Mouse (Mus musculus): ENCODE results near the gene Gabrg3.
"Not testable (repeated sequence)": the region's sequence is repeated elsewhere in the genome, so short reads cannot be mapped to it uniquely, and the experiment has no call there.

Gene Gabrg3

DNA sequence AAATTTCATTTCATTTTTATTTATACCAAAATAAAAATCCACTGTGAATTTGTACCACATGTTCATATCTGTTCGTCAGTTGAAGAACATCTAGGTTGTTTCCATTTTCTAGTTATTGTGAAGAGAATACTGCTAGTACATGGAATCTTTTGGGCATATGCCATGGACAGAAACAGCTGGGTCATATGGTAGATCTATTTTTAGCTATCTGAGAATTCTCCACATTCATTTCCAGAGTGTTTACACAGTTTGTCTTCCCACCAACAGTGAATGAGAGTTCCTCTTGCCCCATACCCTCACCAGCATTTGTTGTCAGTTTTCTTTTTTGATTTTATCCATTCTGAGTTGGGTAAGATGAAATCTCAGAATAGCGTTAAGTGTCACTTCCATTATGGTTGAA, 75.0 kb downstream of the Gabrg3 start:
- no peak for DNase-seq (ENCODE audit: low spot score in 2 of 2)

DNA sequence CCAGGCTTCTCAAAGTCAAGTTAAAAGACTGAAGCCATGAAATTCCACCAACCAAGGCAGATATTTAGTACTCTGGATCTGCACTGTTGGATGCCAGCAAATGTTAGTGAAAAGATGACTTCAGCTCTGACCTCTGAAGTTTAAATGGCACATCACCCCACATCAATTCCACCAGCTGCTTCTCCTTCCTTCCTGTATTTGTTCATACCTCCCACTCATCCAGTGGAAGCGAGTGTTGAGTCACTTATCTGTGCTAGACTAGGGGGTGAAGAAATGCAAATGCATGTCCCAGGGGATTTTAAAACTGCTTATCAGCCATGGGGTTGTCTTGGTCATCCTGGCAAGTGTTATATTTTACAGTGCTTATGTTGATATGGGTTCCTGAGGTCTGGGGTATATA, 79.7 kb downstream of the Gabrg3 start:
- no peak for DNase-seq (ENCODE audit: low spot score in 2 of 2)

DNA sequence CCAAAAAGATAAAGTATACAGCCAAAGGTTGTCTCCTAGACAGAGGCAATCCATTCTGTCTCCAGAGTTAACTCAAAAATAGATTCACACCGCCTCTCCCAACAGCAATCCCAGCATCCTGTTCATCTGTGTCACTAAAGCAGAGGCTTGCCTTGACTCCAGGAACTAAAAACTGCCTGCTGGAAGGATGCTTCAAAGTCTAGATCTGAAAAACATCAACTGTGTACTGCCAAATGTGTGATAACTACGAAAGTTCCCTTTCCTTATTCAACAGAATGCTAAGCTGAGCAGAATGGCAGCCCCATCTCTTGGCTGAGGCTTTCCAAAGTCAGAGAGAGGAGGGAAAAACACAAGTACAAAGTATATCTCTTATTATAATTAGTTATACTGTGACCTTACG, 90.3 kb downstream of the Gabrg3 start:
- no peak for DNase-seq (ENCODE audit: low spot score in 2 of 2)

DNA sequence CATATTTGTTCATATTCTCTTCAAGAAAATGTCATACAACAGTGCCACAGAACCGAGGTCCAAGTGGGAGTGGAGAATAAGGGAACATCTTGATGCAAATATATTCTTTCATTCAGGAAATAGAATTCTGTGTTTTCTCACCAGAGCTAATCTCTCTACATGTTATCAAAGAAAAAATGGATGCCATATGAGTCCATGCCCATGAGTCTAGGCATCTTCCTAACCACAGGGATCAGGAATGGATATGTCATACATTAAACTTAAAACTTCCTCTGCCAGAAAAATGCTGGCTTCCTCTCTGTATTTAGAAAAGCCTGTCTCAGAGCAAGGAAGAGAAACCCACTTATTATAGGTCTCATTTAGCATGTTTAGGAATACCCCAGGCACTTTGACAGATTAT, 92.9 kb downstream of the Gabrg3 start:
- no peak for DNase-seq (ENCODE audit: low spot score in 2 of 2)

DNA sequence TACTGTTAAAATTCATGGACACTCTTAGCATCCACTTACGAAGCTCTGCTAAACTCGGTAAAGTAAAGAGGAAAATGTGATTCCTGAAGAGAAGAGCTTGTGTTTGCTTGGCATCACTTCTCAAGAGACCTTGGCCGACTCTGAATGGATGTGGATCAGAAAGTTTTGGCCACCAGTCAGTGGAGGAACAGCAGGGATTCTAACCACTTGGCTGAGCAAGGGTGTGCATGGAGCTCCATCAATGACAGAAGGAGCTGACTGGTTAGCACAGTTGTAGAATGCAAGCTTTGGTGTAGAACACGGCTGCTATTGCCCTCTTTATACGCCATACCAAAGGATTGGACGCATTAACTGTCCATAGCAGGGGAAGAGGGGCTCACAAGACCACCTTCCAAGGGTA, 93.4 kb downstream of the Gabrg3 start:
- peak in 1 of 2 experiments; percentile 11 for DNase-seq (ENCODE audit: low spot score in 2 of 2)

DNA sequence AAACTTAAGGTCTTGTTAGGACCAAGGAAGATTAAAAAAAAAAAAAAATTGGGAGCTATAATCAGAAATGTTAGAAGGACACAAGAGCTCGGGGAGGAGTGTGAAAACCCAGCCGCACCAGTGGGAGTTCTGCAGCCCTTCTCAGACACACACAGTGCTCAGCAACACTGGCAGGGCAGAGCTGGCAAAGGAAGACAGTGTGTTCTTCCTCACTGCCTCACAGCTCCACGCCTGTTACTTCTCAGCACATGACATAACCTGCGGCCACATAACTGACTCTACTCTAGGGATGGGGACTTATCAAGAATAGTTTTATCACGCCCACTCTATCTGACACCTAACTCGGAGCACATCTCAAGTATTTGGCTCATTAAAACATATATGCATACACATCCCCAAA, 103.8 kb downstream of the Gabrg3 start:
- DNase-seq (ENCODE audit: low spot score in 2 of 2) = no peak

DNA sequence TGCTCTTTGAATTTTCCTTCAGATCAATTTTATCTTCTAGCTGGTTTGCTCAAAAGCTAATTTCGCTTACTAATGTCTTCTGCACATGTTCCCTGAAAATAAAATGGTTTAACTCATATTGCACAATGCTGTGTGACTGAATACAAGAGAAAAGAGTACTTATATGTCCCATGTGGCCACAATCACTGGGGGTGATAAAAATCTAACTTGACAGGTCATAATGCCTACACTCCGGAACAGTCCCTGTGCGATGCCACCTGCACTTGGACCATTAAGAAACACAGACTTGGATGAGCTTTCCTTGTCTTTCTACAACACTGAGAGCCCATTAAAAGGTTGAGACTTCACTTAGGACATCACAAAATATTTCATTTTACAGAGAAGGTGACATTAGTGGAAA, 108.1 kb downstream of the Gabrg3 start:
- no peak for DNase-seq (ENCODE audit: low spot score in 2 of 2)

DNA sequence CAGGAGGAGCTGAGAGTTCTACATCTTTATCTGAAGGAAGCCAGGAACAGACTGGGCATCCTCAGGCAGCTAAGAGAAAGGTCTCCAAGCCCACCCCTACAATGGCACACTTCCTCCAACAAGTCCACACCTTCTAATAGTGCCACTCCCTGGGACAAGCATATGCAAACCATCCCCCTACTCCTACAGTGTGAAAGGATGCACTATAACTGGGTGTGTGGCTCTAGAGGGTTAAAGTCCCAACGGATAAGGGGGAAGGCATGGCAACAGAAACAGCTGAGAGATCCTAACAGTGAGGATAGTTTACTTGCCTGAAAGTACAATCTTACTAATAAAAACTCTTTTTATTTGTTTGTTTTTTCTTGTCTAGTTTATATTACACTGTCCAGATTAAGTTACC, 126.8 kb downstream of the Gabrg3 start:
- DNase-seq (ENCODE audit: low spot score in 2 of 2) = no peak

DNA sequence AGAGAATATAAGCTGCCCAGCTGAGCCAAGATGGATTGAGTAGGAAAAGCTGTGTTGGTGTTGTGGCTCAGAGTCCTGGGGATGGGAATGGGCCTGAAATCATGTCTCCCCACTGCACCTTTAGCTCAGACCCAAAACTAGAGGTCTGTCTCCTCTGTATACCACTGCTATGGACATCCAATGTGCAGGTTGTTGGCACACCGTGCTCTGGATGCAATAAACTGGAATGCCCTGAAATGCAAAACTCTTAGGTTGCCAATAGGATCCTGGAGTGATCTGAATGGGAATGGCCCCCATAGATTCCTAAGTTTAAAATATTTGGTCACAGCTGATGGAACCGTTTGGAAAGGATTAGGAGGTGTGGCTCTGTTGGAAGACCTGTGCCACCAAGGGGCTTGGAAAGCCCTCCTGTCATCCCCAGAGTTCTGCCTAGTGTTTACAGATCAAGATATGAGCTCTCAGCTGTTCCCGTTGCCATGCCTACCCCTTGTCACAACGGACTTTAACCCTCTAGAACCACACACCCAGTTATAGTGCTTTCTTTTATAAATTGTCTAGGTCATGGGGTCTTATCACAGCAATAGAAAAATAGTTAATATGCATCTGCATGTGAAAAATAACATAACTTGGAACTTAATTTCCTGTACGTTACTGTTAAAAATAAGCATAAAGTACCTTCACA, 128.0 kb downstream of the Gabrg3 start:
- no peak for DNase-seq (ENCODE audit: low spot score in 2 of 2)

DNA sequence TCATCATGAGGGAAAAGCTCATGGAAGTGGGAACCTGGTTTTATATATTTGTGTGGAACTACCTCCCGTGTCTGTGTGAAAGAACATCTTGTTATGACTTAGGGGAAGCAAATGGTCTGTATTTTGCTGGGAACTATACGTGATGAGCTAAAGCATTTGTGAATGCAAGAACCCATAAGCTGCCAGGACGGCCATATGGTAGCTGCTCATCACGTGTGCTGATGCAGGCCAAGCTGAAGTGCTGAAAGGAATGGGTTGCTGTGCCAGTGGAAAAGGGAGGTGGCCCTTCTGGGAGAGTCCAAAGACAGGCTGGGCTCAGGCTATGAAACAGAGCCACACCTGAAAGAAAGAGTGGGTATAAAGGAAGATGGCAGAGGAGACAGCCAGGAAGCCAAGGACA, 143.0 kb downstream of the Gabrg3 start:
- DNase-seq (ENCODE audit: low spot score in 2 of 2) = no peak

DNA sequence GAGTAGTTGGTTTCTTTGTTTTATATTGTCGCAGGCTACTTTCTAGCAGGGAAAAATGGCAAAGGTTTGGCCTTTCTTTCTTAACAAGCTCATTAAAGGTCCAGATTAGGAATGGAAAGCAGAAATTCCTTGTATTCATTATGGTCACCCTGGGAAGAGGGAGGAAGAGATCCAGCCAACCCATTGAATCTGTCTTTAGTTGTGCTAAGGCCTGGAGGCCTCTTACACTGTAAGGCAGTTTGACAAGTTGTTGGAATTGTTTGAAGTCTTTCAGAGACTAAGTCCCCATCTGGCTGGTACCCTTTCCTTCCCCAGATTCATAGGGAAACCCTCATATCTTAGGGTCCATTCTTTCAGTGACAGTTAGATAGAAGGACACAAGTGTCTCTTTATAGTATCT, 172.9 kb downstream of the Gabrg3 start:
- DNase-seq (ENCODE audit: low spot score in 2 of 2) = no peak

DNA sequence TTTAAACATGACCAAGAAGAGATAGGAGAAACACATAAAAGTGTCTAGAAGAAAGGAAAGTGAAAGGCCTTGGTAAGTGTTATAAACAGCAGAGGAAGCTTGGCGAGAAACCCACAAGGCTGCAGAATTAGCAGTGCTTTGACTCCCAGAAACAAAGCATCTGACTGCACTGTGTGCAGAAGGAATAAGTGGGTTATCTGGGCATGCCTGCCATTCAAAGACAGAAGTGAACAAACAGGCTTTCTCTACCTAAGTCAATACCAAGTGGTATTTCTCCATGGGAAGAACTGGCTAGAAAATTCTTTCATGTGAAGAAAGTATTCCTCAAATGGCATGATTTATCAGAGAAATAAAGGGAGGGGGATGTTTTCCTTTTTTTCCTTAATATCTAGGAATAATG, 201.0 kb downstream of the Gabrg3 start:
- DNase-seq (ENCODE audit: low spot score in 2 of 2) = no peak

DNA sequence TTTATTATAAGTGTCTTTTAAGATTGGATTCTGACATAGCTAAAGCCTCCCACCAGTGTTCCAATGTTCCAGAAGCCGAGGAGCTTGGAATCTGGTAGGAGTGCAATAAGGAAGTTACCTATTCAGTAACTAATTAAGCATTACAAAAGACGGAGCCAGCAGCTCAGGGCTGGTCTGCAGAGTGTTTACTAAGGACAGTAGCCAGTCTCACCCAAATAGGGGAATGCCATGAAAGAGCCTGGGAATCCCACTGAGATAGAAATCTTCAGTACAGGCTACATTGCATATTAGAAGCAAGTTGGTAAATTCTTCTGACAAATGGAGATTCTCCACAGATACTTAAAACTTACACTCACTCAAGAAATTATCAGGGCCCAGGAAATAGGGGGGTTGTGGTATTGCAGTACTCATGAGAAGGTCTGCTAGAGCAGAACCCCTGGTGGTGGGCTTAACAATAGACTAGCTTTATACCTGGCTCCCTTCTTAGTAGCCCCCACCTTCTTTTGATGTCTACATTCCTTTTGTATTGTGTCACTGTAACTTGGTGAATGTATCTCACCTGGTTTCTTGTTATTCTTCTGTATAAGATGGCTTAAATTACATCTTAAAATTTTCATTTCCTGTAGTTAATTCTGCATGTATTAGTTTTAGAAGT, 211.0 kb downstream of the Gabrg3 start:
- not testable (repeated sequence) for DNase-seq (ENCODE audit: low spot score in 2 of 2)

DNA sequence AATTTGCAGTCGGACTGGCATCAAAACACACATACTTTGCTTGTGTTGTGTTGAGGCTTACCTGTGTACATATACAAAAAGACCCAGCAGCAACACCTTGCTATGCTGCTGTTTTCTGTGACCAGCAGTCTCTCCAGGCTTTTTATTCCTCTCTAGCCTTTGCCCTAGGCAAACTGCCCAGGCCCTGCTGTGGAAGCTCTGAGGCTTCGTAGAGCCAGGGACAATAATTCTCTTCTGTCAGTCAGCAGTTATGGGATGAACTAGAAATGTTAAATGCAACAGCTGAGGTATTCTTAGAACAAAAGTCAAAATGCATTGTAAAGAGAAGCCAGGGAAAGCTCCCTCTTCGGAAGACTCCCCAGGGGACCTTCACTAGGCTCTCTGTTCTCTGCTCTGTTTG, 220.1 kb downstream of the Gabrg3 start:
- DNase-seq (ENCODE audit: low spot score in 2 of 2) = no peak

DNA sequence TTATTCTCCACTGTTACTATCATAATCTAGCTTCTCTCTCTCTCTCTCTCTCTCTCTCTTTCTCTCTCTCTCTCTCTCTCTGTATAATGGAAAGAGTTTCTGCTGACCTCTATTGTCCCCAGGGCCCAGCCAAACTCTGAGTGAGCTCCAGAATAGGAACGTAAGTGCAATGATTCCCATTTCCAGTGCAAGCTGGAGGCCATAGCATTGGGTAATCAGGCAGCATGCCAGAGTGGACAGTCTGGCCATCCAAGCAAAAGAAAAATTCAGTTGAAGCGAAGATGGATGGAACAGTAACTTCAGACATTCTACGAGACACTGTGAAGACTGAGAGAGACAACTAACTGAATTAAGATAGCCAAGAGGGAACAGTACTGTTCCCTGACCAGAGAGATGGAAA, 228.8 kb downstream of the Gabrg3 start:
- no peak for DNase-seq (ENCODE audit: low spot score in 2 of 2)

DNA sequence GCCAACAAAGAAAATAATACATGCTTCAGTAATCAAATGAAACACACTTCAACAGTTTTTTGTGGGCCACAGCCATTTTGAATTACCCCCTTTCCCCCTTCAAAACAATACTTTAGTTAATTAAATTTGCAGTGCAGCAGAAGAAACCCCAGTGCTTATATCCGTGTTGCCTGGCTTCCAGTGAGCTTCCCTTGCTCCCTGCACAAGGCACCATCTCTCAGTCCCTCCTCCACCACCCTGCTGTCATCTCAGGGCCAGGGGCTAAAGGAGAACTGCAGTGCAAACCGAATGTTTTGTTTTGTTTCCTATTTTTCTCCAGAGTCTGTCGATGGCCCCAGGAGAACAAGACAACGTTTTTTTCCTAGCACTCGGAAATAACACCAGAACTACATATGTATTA, 233.2 kb downstream of the Gabrg3 start:
- DNase-seq (ENCODE audit: low spot score in 2 of 2) = no peak

DNA sequence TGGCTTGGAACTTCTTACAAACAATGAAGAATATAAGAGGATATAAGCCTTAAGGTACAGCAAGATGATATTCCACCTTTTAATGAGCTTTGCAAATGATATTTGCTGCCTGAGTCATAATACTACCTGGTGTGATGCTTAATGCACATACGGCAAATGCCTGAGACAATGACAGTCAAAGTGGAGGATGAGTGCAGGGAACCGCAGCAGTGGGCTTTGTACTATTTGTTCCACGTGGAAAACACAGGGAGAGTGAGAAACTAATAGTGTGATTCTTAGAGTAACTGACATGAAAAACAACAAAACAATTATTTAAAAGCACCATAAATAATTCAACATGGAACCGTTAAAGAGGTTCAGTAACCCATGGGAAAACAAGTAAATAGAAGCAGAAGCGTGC, 236.2 kb downstream of the Gabrg3 start:
- DNase-seq (ENCODE audit: low spot score in 2 of 2) = no peak

DNA sequence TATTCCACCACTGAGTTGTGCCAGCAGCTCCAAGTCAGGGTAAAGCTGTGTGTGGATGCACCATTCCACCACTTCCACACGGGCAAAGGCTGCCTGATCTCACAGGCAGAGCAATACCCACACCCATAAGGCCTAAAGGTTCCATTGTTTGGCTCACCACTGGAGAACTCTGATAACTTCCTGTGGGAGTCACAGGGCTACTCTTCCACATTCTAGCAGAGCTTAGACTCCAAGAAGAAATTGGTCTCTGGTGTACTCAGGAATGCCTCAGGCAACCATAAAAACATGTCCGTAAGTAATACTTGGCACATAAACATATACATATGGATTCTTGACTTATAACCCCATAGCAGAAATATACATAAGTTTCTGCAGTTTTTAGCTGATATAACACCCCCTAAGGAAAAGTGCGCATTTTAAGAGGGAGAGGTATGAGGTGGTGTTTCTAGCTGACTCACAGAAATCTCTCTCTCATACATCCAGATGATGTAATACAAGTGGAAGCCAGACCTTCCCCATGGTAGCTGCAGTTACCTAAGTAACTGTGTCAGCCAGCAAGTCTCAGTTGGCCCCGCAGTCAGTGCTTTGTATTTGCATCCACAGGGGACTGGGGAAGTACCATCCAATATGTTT, 248.8 kb downstream of the Gabrg3 start:
- no peak for DNase-seq (ENCODE audit: low spot score in 2 of 2)

DNA sequence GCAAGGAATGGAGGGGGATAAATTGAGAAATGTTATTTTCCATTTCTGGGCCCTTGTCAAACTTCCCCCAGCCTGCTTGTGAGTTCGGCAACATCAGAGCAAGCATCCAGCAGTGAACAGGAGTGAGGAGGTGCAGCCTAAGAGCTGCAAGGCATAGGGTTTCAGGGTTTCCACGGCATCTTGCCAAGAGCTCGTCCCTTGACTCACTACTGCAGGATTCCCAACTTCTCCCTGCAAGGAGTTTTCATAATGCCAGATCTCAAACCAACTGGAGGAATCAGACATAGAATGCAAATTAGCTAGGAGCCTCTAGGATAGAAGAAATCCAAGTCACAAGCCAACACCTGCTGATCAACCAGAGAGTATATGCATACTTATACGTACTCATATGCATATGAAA, 254.0 kb downstream of the Gabrg3 start:
- DNase-seq (ENCODE audit: low spot score in 2 of 2) = no peak

DNA sequence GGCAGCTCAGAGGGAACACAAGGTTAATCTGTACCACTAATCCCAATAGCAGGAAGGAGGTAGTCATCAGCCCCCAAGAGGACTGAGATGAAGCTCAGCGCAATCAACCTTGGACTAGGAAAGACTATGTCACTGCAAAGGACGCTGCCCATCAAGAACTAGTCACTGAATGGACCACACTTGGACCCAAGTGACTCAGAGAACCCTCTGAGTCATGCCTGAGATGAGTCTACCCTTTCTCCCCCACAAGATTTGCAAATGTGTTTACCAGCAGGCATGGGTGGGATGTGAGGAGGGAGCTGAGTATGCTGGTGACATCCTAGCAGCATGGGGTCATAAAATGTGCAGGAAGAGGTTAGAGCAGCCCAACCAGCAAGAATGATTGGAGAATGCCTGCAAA, 254.5 kb downstream of the Gabrg3 start:
- DNase-seq (ENCODE audit: low spot score in 2 of 2) = no peak

DNA sequence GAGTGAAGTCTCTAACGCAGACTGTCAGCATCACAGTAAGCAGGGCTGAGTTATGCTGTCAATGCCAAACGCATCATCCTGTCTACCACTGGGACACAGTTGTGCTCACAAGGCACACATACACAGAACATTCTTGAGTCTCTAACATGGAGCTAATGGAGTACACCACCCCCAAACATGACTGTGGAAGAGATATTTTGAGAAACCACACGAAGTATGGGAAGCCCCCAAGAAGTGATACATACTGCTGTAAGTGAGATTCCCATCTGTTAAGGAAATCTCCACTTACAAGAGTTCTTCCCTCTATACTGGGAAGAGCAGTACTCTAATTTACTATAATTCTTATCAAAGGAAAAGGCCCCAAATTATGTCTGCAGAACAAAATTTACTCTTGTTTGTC, 286.9 kb downstream of the Gabrg3 start:
- no peak for DNase-seq (ENCODE audit: low spot score in 2 of 2)

DNA sequence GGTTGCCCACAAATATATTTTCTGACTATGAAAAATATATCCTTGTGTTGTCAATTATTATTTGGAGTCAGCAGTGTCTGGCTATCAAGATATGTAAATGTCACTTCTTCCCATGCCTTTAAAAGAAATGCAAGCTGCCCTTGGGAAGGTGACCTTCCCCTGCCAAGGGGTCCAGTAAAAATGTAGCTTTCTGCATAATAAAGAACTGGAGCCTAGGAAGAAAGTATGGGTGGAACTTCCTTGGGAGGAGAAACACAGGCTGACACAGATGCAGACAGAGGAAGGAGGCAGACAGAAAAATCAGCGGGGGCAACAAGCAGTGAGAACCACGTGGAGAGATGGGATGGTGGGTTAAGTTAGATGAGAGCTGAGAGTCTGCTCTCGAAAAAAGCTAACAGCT, 304.9 kb downstream of the Gabrg3 start:
- DNase-seq (ENCODE audit: low spot score in 2 of 2) = no peak

DNA sequence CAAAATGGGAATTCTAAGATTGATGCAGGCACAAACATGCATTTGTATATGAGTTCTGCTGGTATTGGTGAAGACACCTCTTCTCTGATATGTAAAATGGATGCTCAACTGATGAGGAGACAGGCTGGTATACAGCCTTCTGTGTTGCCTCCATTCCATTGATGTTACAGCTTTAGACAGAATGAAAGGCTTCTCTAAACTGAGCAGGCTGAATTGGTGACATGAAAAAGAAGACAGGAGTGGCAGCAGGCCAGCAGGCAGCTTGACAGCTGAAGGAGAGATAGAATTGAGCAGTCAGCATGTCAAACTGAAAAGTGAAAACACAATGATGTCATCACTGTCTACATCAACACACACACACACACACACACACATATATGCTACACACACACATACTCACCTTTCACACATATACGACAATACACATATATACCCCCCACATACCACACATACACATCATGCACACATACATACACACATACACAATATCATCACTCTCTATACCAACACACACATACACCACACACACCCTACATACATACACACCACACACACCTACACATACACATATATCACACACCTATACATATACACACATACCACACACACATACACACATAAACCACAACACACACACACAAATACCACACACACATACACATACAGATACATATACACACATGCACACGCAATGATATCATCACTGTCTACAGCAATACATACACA, 315.4 kb downstream of the Gabrg3 start:
- no peak for DNase-seq (ENCODE audit: low spot score in 2 of 2)
